Mouse (Mus musculus) cerebellum, postnatal 4 days (tissue): ENCODE data around the gene P2rx7.
"Not testable (repeated sequence)": the region's sequence is repeated elsewhere in the genome, so short reads cannot be mapped to it uniquely, and the experiment has no call there.

ENCODE experiments used
- DNase-seq, 2 experiments: peaks; one replicate each; pipeline ENCODE4 v3.0.0; 2022; ENCODE audit warnings: low spot score in 2 of 2, mixed read lengths in 1 of 2

Gene P2rx7

GRCm38 (mm10) chr5:122646050-122646449, 2.3 kb downstream of the P2rx7 start:
- no peak for DNase-seq

- DNase-seq = peak in 1 of 2 experiments; percentile 20
Observed at GRCm38 (mm10) chr5:122647256-122647924, 3.7 kb downstream of the P2rx7 start.

- DNase-seq = not testable (repeated sequence)
Observed at GRCm38 (mm10) chr5:122647952-122648374, 4.3 kb downstream of the P2rx7 start.

- DNase-seq = no peak
Observed at GRCm38 (mm10) chr5:122649264-122649663, 5.6 kb downstream of the P2rx7 start.

- DNase-seq = no peak
Observed at GRCm38 (mm10) chr5:122650100-122650499, 6.4 kb downstream of the P2rx7 start.

- DNase-seq = no peak
Observed at GRCm38 (mm10) chr5:122652506-122652905, 8.8 kb downstream of the P2rx7 start.

GRCm38 (mm10) chr5:122653112-122653445, 9.4 kb downstream of the P2rx7 start:
- DNase-seq = no peak

GRCm38 (mm10) chr5:122653446-122654267, 9.9 kb downstream of the P2rx7 start:
- peak in 1 of 2 experiments; percentile 16 for DNase-seq

GRCm38 (mm10) chr5:122654268-122654573, 10.5 kb downstream of the P2rx7 start:
- no peak for DNase-seq

- no peak for DNase-seq
Observed at GRCm38 (mm10) chr5:122656808-122657207, 13.1 kb downstream of the P2rx7 start.

GRCm38 (mm10) chr5:122662501-122662900, 18.8 kb downstream of the P2rx7 start:
- DNase-seq = no peak

GRCm38 (mm10) chr5:122665036-122665435, 21.3 kb downstream of the P2rx7 start:
- no peak for DNase-seq

- no peak for DNase-seq
Observed at GRCm38 (mm10) chr5:122668981-122669897, 25.5 kb downstream of the P2rx7 start.

- not testable (repeated sequence) for DNase-seq
Observed at GRCm38 (mm10) chr5:122671641-122672040, 27.9 kb downstream of the P2rx7 start.

GRCm38 (mm10) chr5:122672298-122672697, 28.6 kb downstream of the P2rx7 start:
- no peak for DNase-seq

- DNase-seq = no peak
Observed at GRCm38 (mm10) chr5:122676002-122676401, 32.3 kb downstream of the P2rx7 start.

- DNase-seq = no peak
Observed at GRCm38 (mm10) chr5:122677983-122678382, 34.3 kb downstream of the P2rx7 start.

- DNase-seq = no peak
Observed at GRCm38 (mm10) chr5:122679881-122680280, 36.2 kb downstream of the P2rx7 start.

GRCm38 (mm10) chr5:122681276-122681675, 37.6 kb downstream of the P2rx7 start:
- DNase-seq = no peak

GRCm38 (mm10) chr5:122683926-122684325, 40.2 kb downstream of the P2rx7 start:
- DNase-seq = no peak

- DNase-seq = no peak
Observed at GRCm38 (mm10) chr5:122687391-122687790, 43.7 kb downstream of the P2rx7 start.

- DNase-seq = no peak
Observed at GRCm38 (mm10) chr5:122689153-122689552, 45.4 kb downstream of the P2rx7 start.
